Mouse (Mus musculus) activated CD4-positive, CD25-positive, alpha-beta regulatory T cell, adult 9 weeks (primary cell): ENCODE results near the gene Prr9. TPM values are rescaled to one million over a fixed set of nuclear protein-coding genes. Genes with fewer than 3 reads are reported as not detected.

Experiments used
- polyA plus RNA-seq: library from polyadenylated mRNA; unstranded; fragments of 100-300 nt; shearing (Covaris generic); gene quantifications from one replicate; pipeline ENCODE4 v1.2.1, GENCODE M21; 2017

The Prr9 gene
- not detected for polyA plus RNA-seq

GRCm38 (mm10) chr3:92123847-92124246 lies at the start of gene Prr9:
Gene Prr9 (minus strand): TSS chr3:92123947.

DNA sequence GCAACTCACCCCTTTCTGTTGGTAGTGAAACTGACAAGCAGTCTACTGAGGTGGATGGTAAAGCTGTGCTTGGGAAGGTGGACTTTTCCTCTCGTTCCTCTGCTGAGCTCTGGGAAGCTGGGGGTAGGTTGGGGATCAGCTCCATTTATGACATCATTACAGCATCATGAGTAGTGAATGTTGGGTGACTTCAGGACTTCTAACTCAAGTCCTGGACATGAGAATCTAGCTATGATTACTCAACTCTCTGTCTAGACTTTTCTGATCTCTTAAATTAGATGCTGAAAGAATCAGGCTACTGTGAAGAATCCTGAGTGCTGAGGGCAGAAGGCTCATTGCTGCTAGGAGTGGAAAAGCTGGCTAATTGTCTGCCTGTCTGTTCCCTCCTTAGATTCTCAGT lies 18.9 kb upstream of the Prr9 start, which contains the start of gene Lelp1:
Lelp1 (minus strand) TSS at position 101 of the 400 bp plus-strand sequence.

GRCm38 (mm10) chr3:92083042-92083441 lies 40.7 kb downstream of the Prr9 start, which contains the start of gene Lor:
Gene Lor (minus strand): TSS chr3:92083142.

Other genes with a start within 250 kb of the Prr9 start
- gene Pglyrp3, start 109.4 kb downstream of the Prr9 start, polyA plus RNA-seq, result not detected
- gene Lor, start 40.8 kb downstream of the Prr9 start, polyA plus RNA-seq, result not detected
- gene Lelp1, start 18.8 kb upstream of the Prr9 start, polyA plus RNA-seq, result not detected
- not detected for gene Sprr2a1, start 91.9 kb upstream of the Prr9 start, polyA plus RNA-seq
- gene Sprr2a2, start 92.0 kb upstream of the Prr9 start, polyA plus RNA-seq, result not detected
- not detected for gene Sprr2a3, start 161.5 kb upstream of the Prr9 start, polyA plus RNA-seq
- gene Sprr2b, start 192.7 kb upstream of the Prr9 start, polyA plus RNA-seq, result not detected
- gene Sprr2d, start 215.2 kb upstream of the Prr9 start, polyA plus RNA-seq, result not detected
- gene Sprr2e, start 228.2 kb upstream of the Prr9 start, polyA plus RNA-seq, result not detected
- gene Sprr2f, start 241.2 kb upstream of the Prr9 start, polyA plus RNA-seq, result not detected